Mouse (Mus musculus) heart, adult 2 months (tissue): ENCODE data around the gene 3110009E18Rik.

ENCODE experiments used
- CTCF ChIP-seq: fragments of 200-600 bp; IDR thresholded peaks from 2 replicates; pipeline ENCODE4 v1.8.1; 2022; ENCODE audit warnings: antibody characterized with exemption, mild to moderate bottlenecking, moderate library complexity
- POLR2A ChIP-seq: fragments of 200-500 bp; IDR thresholded peaks from 2 replicates; pipeline ENCODE4 v1.6.1; 2011; ENCODE audit warnings: mild to moderate bottlenecking, low read depth, low read length, control low read depth; ENCODE audit not compliant: insufficient read depth

DNA sequence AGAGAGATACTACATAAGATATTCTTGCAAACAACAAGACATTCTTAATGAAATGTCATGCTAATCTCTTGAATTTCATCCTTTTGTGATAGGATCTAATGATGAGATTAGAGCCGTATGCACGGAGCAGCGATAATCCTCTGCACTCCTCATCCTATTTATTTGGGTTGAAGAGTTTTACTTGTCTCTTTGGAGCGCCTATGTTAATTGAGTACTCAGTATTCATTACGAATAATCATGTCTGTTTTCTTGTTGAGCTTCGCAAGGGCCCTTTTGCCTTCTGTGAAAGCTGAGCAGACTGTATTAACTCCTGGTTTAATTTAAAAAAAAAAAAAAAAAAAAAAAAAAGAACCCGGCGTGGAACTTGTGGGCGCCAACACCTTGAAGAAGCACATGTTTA is 65.7 kb downstream of the 3110009E18Rik start:
- TF ChIP-seq CTCF (no peak), POLR2A (no peak)
